Mouse (Mus musculus): ENCODE data around the gene Cdx2. TPM values are rescaled to one million over a fixed set of nuclear protein-coding genes. Genes with fewer than 3 reads are reported as not detected.

The Cdx2 gene
- total RNA-seq, 2 experiments from 2014 or later = not detected

- ATAC-seq (replicated peaks; ENCODE audit: poor library complexity, severe bottlenecking) = no peak
These were observed 9.8 kb downstream of the Cdx2 start for GRCm38 (mm10) chr5:147297249-147297648.

- ATAC-seq (replicated peaks; ENCODE audit: poor library complexity, severe bottlenecking) = 0 out of 2 replicates have a peak, but pooled peaks have one; percentile 41
These were observed 12.9 kb downstream of the Cdx2 start for GRCm38 (mm10) chr5:147294121-147294520.

GRCm38 (mm10) chr5:147293127-147293910 is 13.8 kb downstream of the Cdx2 start:
- ATAC-seq (replicated peaks; ENCODE audit: poor library complexity, severe bottlenecking) = peak; percentile 96

GRCm38 (mm10) chr5:147292506-147293120 is 14.5 kb downstream of the Cdx2 start:
- ATAC-seq (replicated peaks; ENCODE audit: poor library complexity, severe bottlenecking) = 0 out of 2 replicates have a peak, but pooled peaks have one; percentile 1

- peak; percentile 27; the same call in 1 of the 2 replicates for ATAC-seq (replicated peaks; ENCODE audit: poor library complexity, severe bottlenecking)
These were observed 15.1 kb downstream of the Cdx2 start for GRCm38 (mm10) chr5:147291764-147292505.

- ATAC-seq (replicated peaks; ENCODE audit: poor library complexity, severe bottlenecking) = no peak
These were observed 22.7 kb downstream of the Cdx2 start for GRCm38 (mm10) chr5:147284365-147284764.

- ATAC-seq (replicated peaks; ENCODE audit: poor library complexity, severe bottlenecking) = no peak
These were observed 29.5 kb downstream of the Cdx2 start for GRCm38 (mm10) chr5:147277547-147277925.

GRCm38 (mm10) chr5:147276701-147277546 is 30.1 kb downstream of the Cdx2 start:
- ATAC-seq (replicated peaks; ENCODE audit: poor library complexity, severe bottlenecking) = no peak

- ATAC-seq (replicated peaks; ENCODE audit: poor library complexity, severe bottlenecking) = no peak
These were observed 31.3 kb downstream of the Cdx2 start for GRCm38 (mm10) chr5:147275761-147276160.

- peak; percentile 70 for ATAC-seq (replicated peaks; ENCODE audit: poor library complexity, severe bottlenecking)
These were observed 32.6 kb downstream of the Cdx2 start for GRCm38 (mm10) chr5:147274174-147275141.

- ATAC-seq (replicated peaks; ENCODE audit: poor library complexity, severe bottlenecking) = no peak
These were observed 34.2 kb downstream of the Cdx2 start for GRCm38 (mm10) chr5:147272808-147273345.

GRCm38 (mm10) chr5:147272046-147272807 is 34.8 kb downstream of the Cdx2 start:
- ATAC-seq (replicated peaks; ENCODE audit: poor library complexity, severe bottlenecking) = no peak

- ATAC-seq (replicated peaks; ENCODE audit: poor library complexity, severe bottlenecking) = no peak
These were observed 36.1 kb downstream of the Cdx2 start for GRCm38 (mm10) chr5:147270673-147271655.

- no peak; the same call in 1 of the 2 replicates for ATAC-seq (replicated peaks; ENCODE audit: poor library complexity, severe bottlenecking)
These were observed 37.0 kb downstream of the Cdx2 start, which contains the start of gene Pdx1 for GRCm38 (mm10) chr5:147269926-147270672. Pdx1 (plus strand) TSS chr5:147269959.

GRCm38 (mm10) chr5:147269371-147269770 is 37.7 kb downstream of the Cdx2 start:
- no peak for ATAC-seq (replicated peaks; ENCODE audit: poor library complexity, severe bottlenecking)

- ATAC-seq (replicated peaks; ENCODE audit: poor library complexity, severe bottlenecking) = no peak
These were observed 38.3 kb downstream of the Cdx2 start for GRCm38 (mm10) chr5:147268728-147269127.

Data from granulocyte monocyte progenitor cell, adult 5-6 weeks (primary cell).